Mouse (Mus musculus) hindbrain, embryonic 15.5 days (tissue): ENCODE results near the gene 1500011B03Rik. TPM values are rescaled to one million over a fixed set of nuclear protein-coding genes. Genes with fewer than 3 reads are reported as not detected.
A peak's percentile ranks its signal among the peaks of the same experiment; 100 is the strongest.

Source experiments
- ATAC-seq: fragments of 200-750 bp; cut with Nextera tagmentation; 2 replicates; pipeline ENCODE4 v1.8.0; 2017; ENCODE audit warnings: low read depth, moderate number of reproducible peaks, moderate TSS enrichment; ENCODE audit not compliant: low FRiP score
- H3K27ac ChIP-seq: fragments of 300-500 bp; sonication (generic); replicated peaks from 2 replicates; pipeline ENCODE4 v1.5.1; 2015; ENCODE audit warnings: mild to moderate bottlenecking, inconsistent platforms
- H3K27me3 ChIP-seq: fragments of 300-500 bp; sonication (generic); 2 replicates; pipeline ENCODE4 v1.6.1; 2015; ENCODE audit warnings: control low read depth, inconsistent platforms
- H3K36me3 ChIP-seq: fragments of 300-500 bp; sonication (generic); 2 replicates; pipeline ENCODE4 v1.6.1; 2015; ENCODE audit warnings: control low read depth, inconsistent platforms
- H3K4me1 ChIP-seq: fragments of 300-500 bp; sonication (generic); replicated peaks from 2 replicates; pipeline ENCODE4 v1.6.1; 2015; ENCODE audit warnings: control low read depth, inconsistent platforms
- H3K4me2 ChIP-seq: fragments of 300-500 bp; sonication (generic); 2 replicates; pipeline ENCODE4 v1.6.1; 2015; ENCODE audit warnings: moderate library complexity, mild to moderate bottlenecking, inconsistent platforms
- H3K4me3 ChIP-seq: fragments of 300-500 bp; sonication (generic); 2 replicates; pipeline ENCODE4 v1.5.1; 2015; ENCODE audit warnings: mild to moderate bottlenecking, inconsistent platforms
- H3K9ac ChIP-seq: fragments of 300-500 bp; sonication (generic); 2 replicates; pipeline ENCODE4 v1.6.1; 2015; ENCODE audit warnings: inconsistent platforms
- H3K9me3 ChIP-seq: fragments of 300-500 bp; sonication (generic); 2 replicates; pipeline ENCODE4 v1.6.1; 2016; ENCODE audit warnings: control low read depth, inconsistent platforms
- WGBS: fragments of 180-500 bp; shearing (Covaris S2); methylation state at CpG from one replicate; pipeline ENCODE4 v1.1.7; 2015; 5-methylcytosine and 5-hydroxymethylcytosine counted together
- polyA plus RNA-seq: library from polyadenylated mRNA; unstranded; fragments of >200 nt; fragmentation: Nextera tagmentation; extraction: Ambion mirVana; gene quantifications from 2 replicates; pipeline ENCODE4 v1.2.1, GENCODE M21; 2015

1500011B03Rik gene
- polyA plus RNA-seq, 1 experiment from 2014 or later: 286 TPM

DNA sequence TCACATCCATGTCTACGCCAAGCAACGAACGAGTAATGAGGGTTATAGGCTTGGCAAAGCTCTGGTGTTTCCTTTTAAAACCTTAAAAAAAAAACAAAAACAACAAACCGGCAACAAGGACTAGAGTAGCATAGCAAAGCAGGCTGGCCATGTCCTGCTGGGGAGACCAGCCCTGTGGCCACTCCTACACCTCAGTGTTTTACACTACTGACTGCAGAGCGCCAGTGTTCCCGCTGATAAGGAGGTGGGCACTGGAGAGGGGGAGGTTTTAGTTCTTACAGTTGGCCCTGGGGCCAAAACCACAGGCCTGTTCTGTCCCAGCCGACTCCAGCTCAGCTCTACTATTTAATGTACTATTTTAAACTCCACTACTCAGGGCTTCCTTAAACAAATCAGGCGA is 15.8 kb downstream of the 1500011B03Rik start:
- H3K9ac ChIP-seq: no peak overlapping the region
- 26% methylated on average over 8 of the region's 8 CpGs for WGBS
- peaks cover 36% of the 10 kb centered on the region for H3K4me1 ChIP-seq
- H3K27ac ChIP-seq: peak overlapping the region; percentile 45; the same call in 1 of the 2 replicates
- H3K4me3 ChIP-seq: no peak overlapping the region
- ATAC-seq: no peak
- peaks cover 47% of the 10 kb centered on the region for H3K36me3 ChIP-seq
- no peaks in the 10 kb centered on the region for H3K9me3 ChIP-seq
- H3K4me2 ChIP-seq: no peak overlapping the region
- no peaks in the 10 kb centered on the region for H3K27me3 ChIP-seq

DNA sequence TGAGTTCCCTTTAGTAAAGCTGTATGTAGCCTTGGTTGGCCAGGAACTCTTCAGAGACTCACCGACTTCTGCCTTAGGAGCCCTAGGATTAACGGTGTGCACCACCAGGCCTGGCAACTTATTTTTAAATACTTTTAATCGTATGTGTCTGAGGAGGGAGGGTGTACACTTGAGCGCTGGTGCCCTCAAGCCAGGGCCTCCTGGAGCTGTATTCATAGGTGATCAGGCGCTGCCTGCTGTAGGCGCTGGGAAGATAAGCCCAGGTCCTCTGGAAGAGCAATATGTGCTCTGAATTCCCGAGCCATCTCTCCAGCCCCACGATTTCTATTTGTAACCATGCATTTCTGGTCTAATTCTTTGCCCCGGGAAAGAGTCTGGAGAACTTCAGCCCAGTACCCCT is 16.2 kb downstream of the 1500011B03Rik start:
- Histone ChIP-seq H3K9me3 (no peaks in the 10 kb centered on the region), H3K27me3 (no peaks in the 10 kb centered on the region), H3K9ac (no peak overlapping the region), H3K27ac (0 out of 2 replicates have a peak overlapping the region, but pooled peaks have one; percentile 45), H3K4me3 (no peak overlapping the region), H3K4me1 (peaks cover 32% of the 10 kb centered on the region), H3K36me3 (peaks cover 50% of the 10 kb centered on the region), H3K4me2 (no peak overlapping the region)
- 35% methylated on average over 9 of the region's 9 CpGs for WGBS
- ATAC-seq: no peak

DNA sequence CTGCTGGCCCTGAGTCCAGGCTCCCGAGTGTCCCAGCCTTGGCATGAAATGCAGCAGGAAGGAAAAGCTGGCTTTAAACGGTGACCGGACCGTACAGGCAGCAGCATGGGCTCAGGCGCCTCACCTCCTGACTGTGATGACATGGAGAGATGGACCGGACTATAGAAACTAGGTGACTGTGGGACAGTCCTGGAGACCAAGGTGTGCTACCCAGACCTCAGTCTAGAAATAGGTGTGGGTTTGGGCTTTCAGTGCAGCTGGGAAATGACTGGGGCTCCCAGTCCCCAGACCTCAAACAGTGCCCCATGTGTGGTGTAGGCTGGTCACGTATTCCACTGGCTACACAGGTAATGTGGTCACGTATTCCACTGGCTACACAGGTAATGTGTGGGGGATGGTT is 16.6 kb downstream of the 1500011B03Rik start:
- WGBS: 89% methylated on average over 8 of the region's 8 CpGs
- ATAC-seq: no peak
- Histone ChIP-seq H3K4me3 (no peak overlapping the region), H3K4me1 (peaks cover 28% of the 10 kb centered on the region), H3K9me3 (no peaks in the 10 kb centered on the region), H3K27me3 (no peaks in the 10 kb centered on the region), H3K4me2 (no peak overlapping the region), H3K36me3 (peaks cover 54% of the 10 kb centered on the region), H3K9ac (no peak overlapping the region), H3K27ac (peak overlapping the region; percentile 45; the same call in 1 of the 2 replicates)

DNA sequence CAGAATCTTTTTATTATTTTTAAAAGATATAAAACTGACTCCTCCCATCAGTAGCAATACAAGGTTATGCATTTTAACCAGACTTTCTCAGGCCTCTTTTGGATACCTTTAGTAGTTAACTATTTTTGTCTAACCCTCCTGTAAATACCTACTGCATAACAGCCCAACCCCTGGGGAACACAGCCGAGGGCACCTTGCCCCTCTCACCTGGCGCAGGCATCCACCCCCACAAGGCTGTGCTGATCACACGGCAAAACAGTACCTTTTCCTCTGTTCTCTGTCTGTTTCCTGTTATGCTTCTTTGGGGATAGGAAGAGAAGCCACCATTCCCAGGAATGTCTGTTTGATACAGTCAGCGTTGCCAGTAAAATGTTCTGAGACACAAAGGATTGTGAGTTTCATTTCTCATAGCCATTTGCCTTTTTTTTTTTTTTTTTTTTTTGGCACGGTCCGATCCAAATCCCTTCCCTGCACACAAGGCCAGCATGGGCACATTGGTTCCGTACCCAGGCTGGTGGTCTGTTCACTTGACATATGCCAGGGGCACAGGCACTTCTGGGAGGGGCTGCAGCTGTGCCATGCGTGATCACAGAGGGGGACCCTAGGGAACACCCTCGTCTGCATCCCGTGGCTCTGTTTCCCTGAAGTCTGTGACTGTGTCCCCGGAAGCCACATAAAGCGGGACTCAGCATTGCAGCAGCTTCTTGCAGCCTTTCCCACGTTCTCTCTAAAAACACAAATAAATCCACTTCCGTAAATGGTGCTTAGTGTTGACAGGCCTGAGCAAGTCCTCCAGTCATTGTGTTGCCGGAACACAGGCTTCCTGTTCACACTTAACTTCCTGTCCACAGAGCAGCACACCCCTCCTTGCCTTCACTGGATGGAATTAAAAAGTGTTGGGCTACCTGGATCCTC is 17.6 kb downstream of the 1500011B03Rik start:
- no peaks in the 10 kb centered on the region for H3K27me3 ChIP-seq
- ATAC-seq: no peak
- no peaks in the 10 kb centered on the region for H3K9me3 ChIP-seq
- H3K4me3 ChIP-seq: no peak overlapping the region
- H3K27ac ChIP-seq: peak overlapping the region; percentile 45; the same call in 1 of the 2 replicates
- 64% methylated on average over 15 of the region's 15 CpGs for WGBS
- no peak overlapping the region for H3K9ac ChIP-seq
- peak overlapping the region; percentile 20; the same call in 1 of the 2 replicates for H3K4me2 ChIP-seq
- H3K36me3 ChIP-seq: peaks cover 64% of the 10 kb centered on the region
- peaks cover 18% of the 10 kb centered on the region; the same call in 1 of the 2 replicates for H3K4me1 ChIP-seq

GRCm38 (mm10) chr5:114804958-114805357 is 18.3 kb downstream of the 1500011B03Rik start:
- H3K36me3 ChIP-seq: peaks cover 69% of the 10 kb centered on the region
- H3K9me3 ChIP-seq: no peaks in the 10 kb centered on the region
- no peak for ATAC-seq
- H3K27me3 ChIP-seq: no peaks in the 10 kb centered on the region
- WGBS: 35% methylated on average over 3 of the region's 3 CpGs
- no peak overlapping the region for H3K27ac ChIP-seq
- H3K9ac ChIP-seq: no peak overlapping the region
- no peak overlapping the region for H3K4me3 ChIP-seq
- no peak overlapping the region for H3K4me2 ChIP-seq
- H3K4me1 ChIP-seq: peaks cover 15% of the 10 kb centered on the region; the same call in 1 of the 2 replicates

DNA sequence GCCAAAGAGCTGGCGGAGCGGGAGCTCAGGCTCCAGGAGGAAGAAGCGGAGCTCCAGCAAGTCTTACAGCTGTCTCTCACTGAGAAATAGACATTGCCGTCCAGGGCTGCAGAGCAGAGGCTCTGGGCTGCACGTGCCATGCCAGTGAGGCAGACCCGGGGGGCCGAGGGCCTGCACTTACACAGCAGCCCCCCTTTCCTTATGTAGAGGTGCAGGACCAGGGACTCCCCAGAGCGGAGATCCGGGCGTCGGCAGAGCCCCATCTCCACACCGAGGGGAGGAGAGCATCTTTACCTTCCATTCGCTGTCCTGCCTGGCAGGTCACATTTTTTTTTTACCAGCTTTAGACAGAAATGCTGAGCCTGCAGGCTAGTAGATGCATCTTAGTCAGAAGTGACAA is 18.9 kb downstream of the 1500011B03Rik start:
- 78% methylated on average over 13 of the region's 13 CpGs for WGBS
- H3K36me3 ChIP-seq: peaks cover 70% of the 10 kb centered on the region
- ATAC-seq: no peak

DNA sequence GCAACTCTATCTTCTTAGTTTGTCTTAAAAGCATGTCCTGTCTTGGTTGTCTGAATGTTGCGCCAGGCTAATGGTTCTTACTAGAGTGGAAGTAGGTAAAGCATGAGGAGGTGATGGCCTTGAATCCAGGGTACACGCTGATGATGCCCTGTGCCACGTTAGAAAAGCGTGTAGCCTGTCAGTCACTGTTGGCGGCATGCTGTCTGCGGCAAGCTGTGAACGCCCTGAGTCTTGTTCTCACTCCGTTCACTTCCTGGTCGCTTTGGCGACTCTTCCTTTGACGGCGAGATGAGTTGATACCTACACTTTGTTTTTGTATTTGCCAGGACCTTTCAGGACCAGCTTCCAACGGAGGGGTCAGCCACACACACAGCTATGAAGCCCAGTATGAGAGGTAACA is 20.0 kb downstream of the 1500011B03Rik start:
- Histone ChIP-seq H3K9me3 (no peaks in the 10 kb centered on the region), H3K4me3 (no peak overlapping the region), H3K27ac (no peak overlapping the region), H3K4me2 (no peak overlapping the region), H3K4me1 (0 out of 2 replicates have a peak, but pooled peaks cover 3% of the 10 kb centered on the region), H3K27me3 (no peaks in the 10 kb centered on the region), H3K36me3 (peaks cover 72% of the 10 kb centered on the region), H3K9ac (no peak overlapping the region)
- 92% methylated on average over 13 of the region's 13 CpGs for WGBS
- no peak for ATAC-seq

More for the DNA sequence above, 18.9 kb downstream of the 1500011B03Rik start:
- no peak overlapping the region for H3K4me3 ChIP-seq
- H3K4me2 ChIP-seq: no peak overlapping the region
- no peaks in the 10 kb centered on the region for H3K27me3 ChIP-seq
- H3K9ac ChIP-seq: no peak overlapping the region
- H3K27ac ChIP-seq: peak overlapping the region; percentile 25; the same call in 1 of the 2 replicates
- H3K4me1 ChIP-seq: peaks cover 9% of the 10 kb centered on the region; the same call in 1 of the 2 replicates
- H3K9me3 ChIP-seq: no peaks in the 10 kb centered on the region

DNA sequence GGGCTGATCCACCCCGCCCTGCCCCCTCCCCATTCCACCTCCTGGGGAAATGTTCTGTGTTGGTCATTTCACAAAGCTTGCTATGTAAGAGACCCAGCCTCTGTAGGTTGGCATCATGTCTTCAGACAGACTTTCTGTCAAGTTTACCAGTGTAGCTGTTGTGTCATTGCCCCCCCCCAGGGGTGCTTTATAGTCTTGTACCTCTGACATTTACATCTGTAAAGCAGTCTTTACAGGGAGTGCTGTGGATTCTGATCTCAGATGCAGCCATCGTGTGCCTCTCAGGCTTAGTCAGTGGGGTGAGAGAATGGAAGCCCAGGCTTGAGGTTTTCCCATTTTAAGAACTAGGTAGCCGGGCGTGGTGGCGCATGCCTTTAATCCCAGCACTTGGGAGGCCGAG is 21.4 kb downstream of the 1500011B03Rik start:
- no peak for ATAC-seq
- Histone ChIP-seq H3K36me3 (peaks cover 74% of the 10 kb centered on the region), H3K9me3 (no peaks in the 10 kb centered on the region), H3K4me1 (peaks cover 5% of the 10 kb centered on the region; the same call in 1 of the 2 replicates), H3K27me3 (no peaks in the 10 kb centered on the region), H3K4me2 (no peak overlapping the region), H3K27ac (no peak overlapping the region), H3K4me3 (no peak overlapping the region), H3K9ac (no peak overlapping the region)
- 82% methylated on average over 6 of the region's 6 CpGs for WGBS

- H3K27ac ChIP-seq: no peak overlapping the region
- no peak overlapping the region for H3K4me3 ChIP-seq
- no peaks in the 10 kb centered on the region for H3K9me3 ChIP-seq
- no peak overlapping the region for H3K4me2 ChIP-seq
- H3K9ac ChIP-seq: no peak overlapping the region
- no peak for ATAC-seq
- WGBS: 13% methylated on average over 8 of the region's 8 CpGs
- peaks cover 13% of the 10 kb centered on the region for H3K4me1 ChIP-seq
- H3K27me3 ChIP-seq: no peaks in the 10 kb centered on the region
- peaks cover 74% of the 10 kb centered on the region for H3K36me3 ChIP-seq
Observed at GRCm38 (mm10) chr5:114801049-114801448, 22.2 kb downstream of the 1500011B03Rik start.

DNA sequence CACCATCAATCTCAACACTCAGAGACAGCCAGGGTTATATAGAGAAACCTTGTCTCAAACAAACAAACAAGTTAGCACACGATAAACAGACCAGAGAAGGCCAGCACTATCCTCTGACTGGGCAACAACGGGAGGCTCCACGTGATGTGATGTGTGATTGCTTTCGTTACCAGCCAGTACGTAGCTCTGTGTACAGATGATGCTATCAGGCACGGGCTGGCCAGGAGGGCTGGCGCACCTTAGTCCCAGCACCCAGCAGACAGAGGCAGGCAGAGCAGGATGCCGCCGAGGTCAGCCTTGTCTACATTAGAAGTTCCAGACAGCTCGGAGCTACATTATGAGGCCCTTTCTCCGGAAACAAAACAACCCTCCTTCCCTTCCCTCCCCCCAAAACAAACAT is 23.4 kb downstream of the 1500011B03Rik start:
- Histone ChIP-seq H3K36me3 (peaks cover 67% of the 10 kb centered on the region), H3K27me3 (no peaks in the 10 kb centered on the region), H3K4me3 (no peak overlapping the region), H3K4me2 (no peak overlapping the region), H3K9me3 (no peaks in the 10 kb centered on the region), H3K27ac (no peak overlapping the region), H3K4me1 (peaks cover 23% of the 10 kb centered on the region), H3K9ac (no peak overlapping the region)
- 87% methylated on average over 11 of the region's 11 CpGs for WGBS
- no peak for ATAC-seq

DNA sequence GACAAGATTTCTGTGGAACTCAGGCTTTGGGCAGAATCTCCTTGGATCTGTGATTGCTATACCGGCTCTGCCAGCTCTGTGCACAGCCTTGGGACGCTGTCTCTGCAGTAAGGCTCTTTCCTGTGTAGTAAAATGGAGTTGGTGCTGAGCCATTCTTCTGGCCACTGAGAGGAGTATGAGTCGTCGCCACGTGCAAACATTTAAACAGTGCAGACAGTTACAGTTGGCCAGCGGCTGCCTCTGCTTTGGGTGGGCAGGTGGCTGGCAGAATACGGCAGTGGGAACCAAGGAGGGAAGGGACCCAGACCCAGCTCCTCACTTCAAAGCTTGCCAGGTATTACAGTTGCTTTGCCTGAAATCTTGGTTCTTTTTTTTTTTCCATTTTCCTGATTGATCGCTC is 26.0 kb downstream of the 1500011B03Rik start:
- Histone ChIP-seq H3K27me3 (no peaks in the 10 kb centered on the region), H3K4me2 (no peak overlapping the region), H3K36me3 (peaks cover 61% of the 10 kb centered on the region), H3K9ac (no peak overlapping the region), H3K27ac (no peak overlapping the region), H3K4me3 (no peak overlapping the region), H3K9me3 (no peaks in the 10 kb centered on the region), H3K4me1 (peaks cover 25% of the 10 kb centered on the region)
- ATAC-seq: no peak
- WGBS: 86% methylated on average over 8 of the region's 8 CpGs

DNA sequence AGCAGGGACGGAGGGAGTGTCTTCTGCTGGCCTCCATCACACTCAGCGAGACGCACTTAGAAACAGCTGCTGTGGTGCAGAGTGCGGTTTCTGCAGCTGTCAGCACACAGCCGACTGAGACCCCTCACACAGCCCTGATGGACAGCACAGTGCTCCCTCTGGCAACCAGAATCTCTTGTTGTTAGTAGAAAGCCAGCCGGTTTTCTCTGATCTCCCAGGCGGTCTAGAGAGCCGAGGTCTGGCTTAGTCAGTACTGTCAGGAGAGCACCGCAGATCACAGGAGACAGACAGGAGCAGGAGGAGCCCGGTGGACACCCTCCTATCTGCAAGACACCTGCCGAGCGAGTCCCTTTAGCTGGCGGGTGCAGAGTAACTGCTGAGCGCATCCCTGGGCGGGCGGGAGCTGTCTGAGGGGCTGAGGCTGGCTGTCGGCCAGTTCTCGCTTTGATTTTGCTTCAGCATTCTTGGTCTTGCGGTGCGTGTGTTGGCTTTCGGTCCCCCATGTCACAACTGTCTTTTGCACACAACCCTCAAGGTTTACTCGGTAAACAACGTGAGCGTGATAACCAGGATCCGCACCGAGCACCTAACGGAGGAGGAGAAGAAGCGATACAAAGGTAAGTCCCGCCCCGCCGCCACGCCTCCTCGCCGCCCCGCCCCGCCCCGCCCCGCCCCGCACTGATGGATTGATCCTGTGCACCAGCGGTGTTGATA is 26.8 kb downstream of the 1500011B03Rik start:
- Histone ChIP-seq H3K4me3 (peak overlapping the region; percentile 26), H3K9ac (0 out of 2 replicates have a peak overlapping the region, but pooled peaks have one; percentile 22), H3K4me1 (peaks cover 25% of the 10 kb centered on the region), H3K9me3 (no peaks in the 10 kb centered on the region), H3K4me2 (peak overlapping the region; percentile 58), H3K27ac (peak overlapping the region; percentile 74), H3K27me3 (no peaks in the 10 kb centered on the region), H3K36me3 (peaks cover 62% of the 10 kb centered on the region)
- WGBS: 7% methylated on average over 40 of the region's 40 CpGs
- ATAC-seq: peak; percentile 44; the same call in 1 of the 2 replicates
